Mouse (Mus musculus): ENCODE measurements around the gene Klc3. TPM values are rescaled to one million over a fixed set of nuclear protein-coding genes. Genes with fewer than 3 reads are reported as not detected.

The Klc3 gene
- polyA plus RNA-seq, 1 experiment from 2014 or later, result 1.1 TPM

GRCm38 (mm10) chr7:19359299-19359891 lies 44.5 kb downstream of the Klc3 start, which contains the start of the genes Cd3eap and Ppp1r13l:
TSS of gene Cd3eap (minus strand) at chr7:19359483.
TSS of gene Ppp1r13l (plus strand) at chr7:19359749.
- Histone ChIP-seq H3K27me3 (ENCODE audit: control insufficient read depth, insufficient read depth, low read length) (no peaks in the 10 kb centered on the region), H3K4me2 (replicated peaks) (peak within 1 kb of the TSS; percentile 85), H3K9ac (peak within 1 kb of the TSS; percentile 72), H3K4me3 (replicated peaks; ENCODE audit: low read length) (peak within 1 kb of the TSS; percentile 72), H3K27ac (no peak within 1 kb of the TSS; the same call in 1 of the 2 replicates), H3K36me3 (replicated peaks; ENCODE audit: control insufficient read depth, insufficient read depth) (peaks cover 21% of the 10 kb centered on the region), H3K4me1 (replicated peaks; ENCODE audit: control insufficient read depth, insufficient read depth, low read length) (peaks cover 20% of the 10 kb centered on the region; the same call in 1 of the 2 replicates), H3K9me3 (ENCODE audit: control insufficient read depth, low read length) (no peaks in the 10 kb centered on the region)
- DNase-seq (ENCODE audit: low spot score), result peak; percentile 84
- under 1% methylated on average over 31 of the region's 31 CpGs for WGBS
- peak; percentile 82 for ATAC-seq (ENCODE audit: low FRiP score)

GRCm38 (mm10) chr7:19358634-19359033 lies 45.3 kb downstream of the Klc3 start:
- H3K9me3 ChIP-seq (ENCODE audit: control insufficient read depth, low read length), result no peaks in the 10 kb centered on the region
- 29% methylated on average over 13 of the region's 13 CpGs for WGBS
- H3K4me1 ChIP-seq (replicated peaks; ENCODE audit: control insufficient read depth, insufficient read depth, low read length), result peaks cover 20% of the 10 kb centered on the region; the same call in 1 of the 2 replicates
- no peak for DNase-seq (ENCODE audit: low spot score)
- peaks cover 24% of the 10 kb centered on the region for H3K36me3 ChIP-seq (replicated peaks; ENCODE audit: control insufficient read depth, insufficient read depth)
- no peak for ATAC-seq (ENCODE audit: low FRiP score)
- H3K4me2 ChIP-seq (replicated peaks), result peak overlapping the region; percentile 85
- no peaks in the 10 kb centered on the region for H3K27me3 ChIP-seq (ENCODE audit: control insufficient read depth, insufficient read depth, low read length)
- peak overlapping the region; percentile 72 for H3K4me3 ChIP-seq (replicated peaks; ENCODE audit: low read length)
- H3K27ac ChIP-seq, result no peak overlapping the region
- peak overlapping the region; percentile 72 for H3K9ac ChIP-seq

- Histone ChIP-seq H3K27me3 (ENCODE audit: control insufficient read depth, insufficient read depth, low read length) (no peaks in the 10 kb centered on the region), H3K4me1 (replicated peaks; ENCODE audit: control insufficient read depth, insufficient read depth, low read length) (peaks cover 20% of the 10 kb centered on the region; the same call in 1 of the 2 replicates), H3K4me3 (replicated peaks; ENCODE audit: low read length) (peak overlapping the region; percentile 72; the same call in 1 of the 2 replicates), H3K9me3 (ENCODE audit: control insufficient read depth, low read length) (no peaks in the 10 kb centered on the region), H3K4me2 (replicated peaks) (peak overlapping the region; percentile 85), H3K36me3 (replicated peaks; ENCODE audit: control insufficient read depth, insufficient read depth) (peaks cover 34% of the 10 kb centered on the region), H3K9ac (0 out of 2 replicates have a peak overlapping the region, but pooled peaks have one; percentile 72), H3K27ac (no peak overlapping the region)
- WGBS, result 93% methylated on average over 25 of the region's 25 CpGs
- DNase-seq (ENCODE audit: low spot score), result no peak
- ATAC-seq (ENCODE audit: low FRiP score), result no peak
Observed at GRCm38 (mm10) chr7:19357381-19358375, 46.2 kb downstream of the Klc3 start.

- Histone ChIP-seq H3K4me3 (replicated peaks; ENCODE audit: low read length) (no peak overlapping the region), H3K4me2 (replicated peaks) (no peak overlapping the region), H3K27me3 (ENCODE audit: control insufficient read depth, insufficient read depth, low read length) (no peaks in the 10 kb centered on the region), H3K36me3 (replicated peaks; ENCODE audit: control insufficient read depth, insufficient read depth) (peaks cover 47% of the 10 kb centered on the region), H3K27ac (no peak overlapping the region), H3K4me1 (replicated peaks; ENCODE audit: control insufficient read depth, insufficient read depth, low read length) (peaks cover 15% of the 10 kb centered on the region; the same call in 1 of the 2 replicates), H3K9me3 (ENCODE audit: control insufficient read depth, low read length) (no peaks in the 10 kb centered on the region), H3K9ac (no peak overlapping the region)
- WGBS, result 68% methylated on average over 10 of the region's 10 CpGs
- ATAC-seq (ENCODE audit: low FRiP score) (no peak), DNase-seq (ENCODE audit: low spot score) (no peak)
Observed at GRCm38 (mm10) chr7:19356311-19356710, 47.6 kb downstream of the Klc3 start.

GRCm38 (mm10) chr7:19354991-19355390 lies 48.9 kb downstream of the Klc3 start:
- WGBS, result 92% methylated on average over 5 of the region's 5 CpGs
- no peak overlapping the region for H3K4me3 ChIP-seq (replicated peaks; ENCODE audit: low read length)

GRCm38 (mm10) chr7:19350221-19350620 lies 53.7 kb downstream of the Klc3 start:
- Histone ChIP-seq H3K9me3 (ENCODE audit: control insufficient read depth, low read length) (no peaks in the 10 kb centered on the region), H3K4me3 (replicated peaks; ENCODE audit: low read length) (no peak overlapping the region), H3K9ac (no peak overlapping the region), H3K4me2 (replicated peaks) (no peak overlapping the region), H3K36me3 (replicated peaks; ENCODE audit: control insufficient read depth, insufficient read depth) (peaks cover 63% of the 10 kb centered on the region), H3K27me3 (ENCODE audit: control insufficient read depth, insufficient read depth, low read length) (no peaks in the 10 kb centered on the region), H3K27ac (no peak overlapping the region), H3K4me1 (replicated peaks; ENCODE audit: control insufficient read depth, insufficient read depth, low read length) (peaks cover 9% of the 10 kb centered on the region)
- DNase-seq (ENCODE audit: low spot score) (no peak), ATAC-seq (ENCODE audit: low FRiP score) (no peak)
- 97% methylated on average over 8 of the region's 8 CpGs for WGBS

More at GRCm38 (mm10) chr7:19354991-19355390, 48.9 kb downstream of the Klc3 start:
- Histone ChIP-seq H3K9ac (no peak overlapping the region), H3K27ac (no peak overlapping the region), H3K4me1 (replicated peaks; ENCODE audit: control insufficient read depth, insufficient read depth, low read length) (peaks cover 10% of the 10 kb centered on the region; the same call in 1 of the 2 replicates), H3K27me3 (ENCODE audit: control insufficient read depth, insufficient read depth, low read length) (no peaks in the 10 kb centered on the region), H3K9me3 (ENCODE audit: control insufficient read depth, low read length) (no peaks in the 10 kb centered on the region), H3K4me2 (replicated peaks) (no peak overlapping the region), H3K36me3 (replicated peaks; ENCODE audit: control insufficient read depth, insufficient read depth) (peaks cover 57% of the 10 kb centered on the region)
- ATAC-seq (ENCODE audit: low FRiP score) (no peak), DNase-seq (ENCODE audit: low spot score) (no peak)

- Histone ChIP-seq H3K9me3 (ENCODE audit: control insufficient read depth, low read length) (no peaks in the 10 kb centered on the region), H3K4me2 (replicated peaks) (no peak overlapping the region), H3K27ac (no peak overlapping the region), H3K4me1 (replicated peaks; ENCODE audit: control insufficient read depth, insufficient read depth, low read length) (peaks cover 12% of the 10 kb centered on the region), H3K9ac (no peak overlapping the region), H3K36me3 (replicated peaks; ENCODE audit: control insufficient read depth, insufficient read depth) (peaks cover 54% of the 10 kb centered on the region), H3K27me3 (ENCODE audit: control insufficient read depth, insufficient read depth, low read length) (no peaks in the 10 kb centered on the region), H3K4me3 (replicated peaks; ENCODE audit: low read length) (no peak overlapping the region)
- DNase-seq (ENCODE audit: low spot score) (no peak), ATAC-seq (ENCODE audit: low FRiP score) (no peak)
- 89% methylated on average over 13 of the region's 13 CpGs for WGBS
Observed at GRCm38 (mm10) chr7:19349188-19349915, 54.6 kb downstream of the Klc3 start.

GRCm38 (mm10) chr7:19344938-19345471 lies 58.9 kb downstream of the Klc3 start:
- ATAC-seq (ENCODE audit: low FRiP score) (peak; percentile 95), DNase-seq (ENCODE audit: low spot score) (peak; percentile 94)
- Histone ChIP-seq H3K9ac (peak overlapping the region; percentile 72), H3K36me3 (replicated peaks; ENCODE audit: control insufficient read depth, insufficient read depth) (peaks cover 18% of the 10 kb centered on the region), H3K4me3 (replicated peaks; ENCODE audit: low read length) (peak overlapping the region; percentile 60), H3K4me2 (replicated peaks) (peak overlapping the region; percentile 92), H3K9me3 (ENCODE audit: control insufficient read depth, low read length) (no peaks in the 10 kb centered on the region), H3K27ac (peak overlapping the region; percentile 90), H3K27me3 (ENCODE audit: control insufficient read depth, insufficient read depth, low read length) (peaks cover 15% of the 10 kb centered on the region), H3K4me1 (replicated peaks; ENCODE audit: control insufficient read depth, insufficient read depth, low read length) (peaks cover 27% of the 10 kb centered on the region)
- under 1% methylated on average over 31 of the region's 31 CpGs for whole genome bisulfite sequencing

All from hindbrain, embryonic 14.5 days (tissue).